Mouse (Mus musculus) embryonic facial prominence, embryonic 11.5 days (tissue): ENCODE results near the gene Plppr1. TPM values are rescaled to one million over a fixed set of nuclear protein-coding genes. Genes with fewer than 3 reads are reported as not detected.
"Not testable (repeated sequence)": the region's sequence is repeated elsewhere in the genome, so short reads cannot be mapped to it uniquely, and the experiment has no call there.

ENCODE experiments used
- ATAC-seq: fragments of 200-750 bp; cut with Nextera tagmentation; replicated peaks from 2 replicates; pipeline ENCODE4 v1.8.0; 2017; ENCODE audit warnings: low read depth; ENCODE audit not compliant: insufficient number of reproducible peaks, low FRiP score, low TSS enrichment
- DNase-seq: peaks from one replicate; pipeline ENCODE4 v3.0.0-alpha.2; 2015; ENCODE audit warnings: low spot score
- H3K27ac ChIP-seq: fragments of 300-500 bp; sonication (generic); replicated peaks from 2 replicates; pipeline ENCODE4 v1.5.1; 2014; ENCODE audit warnings: mild to moderate bottlenecking, low read depth, low read length, control low read depth
- H3K27me3 ChIP-seq: fragments of 300-500 bp; sonication (generic); 2 replicates; pipeline ENCODE4 v1.6.1; 2014; ENCODE audit warnings: mild to moderate bottlenecking, low read length, moderate library complexity, mixed read lengths; ENCODE audit not compliant: control insufficient read depth, insufficient read depth
- H3K36me3 ChIP-seq: fragments of 300-500 bp; sonication (generic); replicated peaks from 2 replicates; pipeline ENCODE4 v1.6.1; 2014; ENCODE audit warnings: low read depth, mild to moderate bottlenecking, low read length, moderate library complexity, mixed read lengths; ENCODE audit not compliant: control insufficient read depth, insufficient read depth
- H3K4me1 ChIP-seq: fragments of 300-500 bp; sonication (generic); 2 replicates; pipeline ENCODE4 v1.6.1; 2014; ENCODE audit warnings: low read length, mixed read lengths; ENCODE audit not compliant: control insufficient read depth, insufficient read depth
- H3K4me2 ChIP-seq: fragments of 300-500 bp; sonication (generic); 2 replicates; pipeline ENCODE4 v1.6.1; 2014; ENCODE audit warnings: low read depth, mild to moderate bottlenecking, control low read depth, low read length, moderate library complexity
- H3K4me3 ChIP-seq: fragments of 300-500 bp; sonication (generic); 2 replicates; pipeline ENCODE4 v1.5.1; 2014; ENCODE audit warnings: low read depth, low read length, control low read depth
- H3K9ac ChIP-seq: fragments of 300-500 bp; sonication (generic); replicated peaks from 2 replicates; pipeline ENCODE4 v1.6.1; 2014; ENCODE audit warnings: mild to moderate bottlenecking, control low read depth, low read length
- H3K9me3 ChIP-seq: fragments of 300-500 bp; sonication (generic); replicated peaks from 2 replicates; pipeline ENCODE4 v1.6.1; 2016; ENCODE audit warnings: mild to moderate bottlenecking, low read length, inconsistent platforms, mixed read lengths; ENCODE audit not compliant: control insufficient read depth
- WGBS: fragments of 180-500 bp; shearing (Covaris S2); extraction: QIAGEN DNeasy Blood & Tissue Kit; methylation state at CpG from one replicate; pipeline ENCODE4 v1.1.7; 2014; 5-methylcytosine and 5-hydroxymethylcytosine counted together
- polyA plus RNA-seq: library from polyadenylated mRNA; unstranded; fragments of >200 nt; fragmentation: Nextera tagmentation; extraction: Ambion mirVana; gene quantifications from 2 replicates; pipeline ENCODE4 v1.2.1, GENCODE M21; 2014

Gene Plppr1
- polyA plus RNA-seq, 1 experiment from 2014 or later: 3.8 TPM

DNA sequence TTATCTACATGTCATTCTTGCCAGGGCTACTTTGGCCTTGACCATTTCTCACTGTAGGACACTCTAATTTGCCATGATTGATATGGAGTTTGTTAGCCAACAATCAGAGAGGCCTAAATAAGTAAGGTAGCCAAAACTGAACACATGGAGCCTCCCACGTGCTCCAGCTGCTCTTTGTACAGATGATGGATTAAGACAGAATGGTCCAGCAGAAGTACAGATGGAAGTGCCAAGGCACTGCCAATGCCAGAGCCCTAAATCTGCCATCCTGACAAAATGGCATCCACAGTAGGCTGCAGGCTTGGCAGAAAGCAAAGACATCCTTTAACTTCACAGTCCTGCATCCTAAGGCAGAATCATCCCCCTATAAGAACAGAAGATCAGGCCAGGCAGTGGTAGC is 237.4 kb downstream of the Plppr1 start:
- H3K9ac ChIP-seq: no peak overlapping the region
- H3K36me3 ChIP-seq: no peaks in the 10 kb centered on the region
- no peaks in the 10 kb centered on the region for H3K4me1 ChIP-seq
- no peak overlapping the region for H3K27ac ChIP-seq
- 76% methylated on average over 1 of the region's 1 CpGs for WGBS
- H3K4me3 ChIP-seq: no peak overlapping the region
- H3K4me2 ChIP-seq: no peak overlapping the region
- no peaks in the 10 kb centered on the region for H3K27me3 ChIP-seq
- ATAC-seq (no peak), DNase-seq (no peak)
- H3K9me3 ChIP-seq: no peaks in the 10 kb centered on the region

GRCm38 (mm10) chr4:49299576-49299975 is 240.5 kb downstream of the Plppr1 start:
- Histone ChIP-seq H3K36me3 (no peaks in the 10 kb centered on the region), H3K4me1 (no peaks in the 10 kb centered on the region), H3K9ac (no peak overlapping the region), H3K27me3 (no peaks in the 10 kb centered on the region), H3K4me3 (no peak overlapping the region), H3K9me3 (no peaks in the 10 kb centered on the region), H3K27ac (no peak overlapping the region), H3K4me2 (no peak overlapping the region)
- DNase-seq: no peak
- WGBS: 48% methylated on average over 1 of the region's 1 CpGs
- ATAC-seq: no peak

DNA sequence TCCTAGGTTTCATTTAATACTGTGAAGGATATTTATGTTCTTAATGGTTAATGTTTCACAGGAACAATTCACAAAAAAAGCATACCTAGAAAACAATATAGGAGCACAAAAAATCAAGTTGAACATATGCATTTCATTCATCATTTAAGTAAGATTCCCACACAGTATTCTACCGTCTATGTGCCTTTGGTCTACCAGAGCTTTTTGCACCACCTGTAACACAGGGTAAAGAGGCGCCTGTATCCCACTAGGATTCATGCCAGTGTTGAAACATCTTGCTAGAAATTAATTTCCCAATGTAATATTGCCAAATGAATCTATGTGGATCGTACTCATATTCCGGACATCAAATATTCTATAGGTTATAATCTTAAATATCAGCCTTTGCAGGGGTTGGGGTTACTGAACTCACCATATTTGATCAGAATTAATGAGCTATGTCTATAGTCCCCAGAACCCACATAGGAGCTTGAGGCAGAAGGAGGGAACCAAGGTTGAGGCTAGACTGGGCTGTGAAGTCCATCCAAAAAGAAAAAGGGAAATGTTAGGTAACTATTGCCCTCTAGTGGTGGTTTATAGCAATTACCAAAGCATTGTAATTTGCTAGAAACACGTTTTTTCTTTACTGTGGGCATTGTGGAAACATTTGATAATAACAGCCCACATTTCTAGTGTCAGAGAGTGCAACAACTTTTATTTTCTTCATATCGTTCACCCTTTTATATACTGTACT is 263.0 kb downstream of the Plppr1 start:
- H3K27me3 ChIP-seq: no peaks in the 10 kb centered on the region
- H3K27ac ChIP-seq: no peak overlapping the region
- no peak overlapping the region for H3K4me2 ChIP-seq
- no peaks in the 10 kb centered on the region for H3K9me3 ChIP-seq
- H3K4me1 ChIP-seq: no peaks in the 10 kb centered on the region
- no peaks in the 10 kb centered on the region for H3K36me3 ChIP-seq
- no peak overlapping the region for H3K4me3 ChIP-seq
- peak; percentile 69 for DNase-seq
- ATAC-seq: no peak; the same call in 1 of the 2 replicates
- 54% methylated on average over 6 of the region's 6 CpGs for WGBS
- no peak overlapping the region for H3K9ac ChIP-seq

- not testable (repeated sequence) for H3K4me3 ChIP-seq, DNase-seq, H3K9ac ChIP-seq, H3K4me2 ChIP-seq, H3K27ac ChIP-seq, H3K9me3 ChIP-seq, H3K4me1 ChIP-seq, ATAC-seq, H3K27me3 ChIP-seq, H3K36me3 ChIP-seq
- 91% methylated on average over 3 of the region's 4 CpGs for WGBS
Observed at GRCm38 (mm10) chr4:49337949-49338348, 278.9 kb downstream of the Plppr1 start.

- H3K27me3 ChIP-seq, ATAC-seq, DNase-seq, H3K9me3 ChIP-seq, H3K27ac ChIP-seq, H3K36me3 ChIP-seq, H3K4me2 ChIP-seq, H3K4me3 ChIP-seq, H3K9ac ChIP-seq, H3K4me1 ChIP-seq: not testable (repeated sequence)
- WGBS: 77% methylated on average over 3 of the region's 3 CpGs
Observed at GRCm38 (mm10) chr4:49340091-49340490, 281.0 kb downstream of the Plppr1 start.

DNA sequence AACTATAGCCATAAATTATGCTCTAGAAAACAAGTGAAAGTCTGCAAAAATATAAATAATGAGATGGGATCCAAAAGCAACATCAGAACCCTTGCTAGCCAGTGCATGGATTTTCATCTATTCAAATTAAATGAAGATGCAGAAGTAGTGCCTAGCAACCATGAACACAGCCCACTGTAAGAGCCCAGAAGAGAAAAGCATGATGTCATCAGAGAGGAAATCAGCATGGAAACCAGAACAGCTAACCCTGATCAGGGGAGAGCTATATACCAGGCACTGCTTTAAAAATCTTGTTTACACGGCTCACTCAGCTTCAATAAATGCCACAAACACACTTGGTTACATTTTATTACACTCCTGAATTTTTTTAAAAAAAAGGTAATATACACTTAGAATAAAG is 288.9 kb downstream of the Plppr1 start:
- not testable (repeated sequence) for H3K9ac ChIP-seq, H3K4me1 ChIP-seq, DNase-seq, H3K36me3 ChIP-seq, H3K4me3 ChIP-seq, H3K9me3 ChIP-seq, H3K4me2 ChIP-seq, H3K27ac ChIP-seq, ATAC-seq, H3K27me3 ChIP-seq
- 80% methylated on average over 1 of the region's 1 CpGs for WGBS

GRCm38 (mm10) chr4:49348677-49349076 is 289.6 kb downstream of the Plppr1 start:
- Histone ChIP-seq H3K9ac (no peak overlapping the region), H3K27ac (no peak overlapping the region), H3K4me1 (no peaks in the 10 kb centered on the region), H3K27me3 (no peaks in the 10 kb centered on the region), H3K36me3 (no peaks in the 10 kb centered on the region), H3K9me3 (no peaks in the 10 kb centered on the region), H3K4me3 (no peak overlapping the region), H3K4me2 (no peak overlapping the region)
- 38% methylated on average over 2 of the region's 2 CpGs for WGBS
- no peak for DNase-seq
- ATAC-seq: no peak

DNA sequence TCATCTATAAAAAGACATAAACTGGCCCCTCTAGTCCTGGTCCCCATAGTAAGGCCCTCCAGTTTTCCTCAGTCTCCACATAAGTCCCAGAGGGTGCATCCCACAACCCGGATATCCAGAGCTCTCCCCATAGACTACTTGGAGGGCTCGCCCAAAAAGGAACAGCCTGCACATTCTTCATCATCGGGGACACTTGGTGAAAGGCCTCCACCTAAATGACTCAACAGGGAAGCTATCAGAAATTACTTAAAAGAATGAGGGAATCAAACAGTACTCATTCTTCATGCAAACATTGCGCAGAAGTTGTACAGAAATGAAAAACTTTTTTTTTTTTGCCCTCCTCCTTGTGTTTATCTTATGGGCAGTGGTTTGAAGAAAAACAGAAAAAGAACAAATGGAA is 291.4 kb downstream of the Plppr1 start:
- DNase-seq (no peak), ATAC-seq (no peak)
- Histone ChIP-seq H3K4me1 (no peaks in the 10 kb centered on the region), H3K27ac (no peak overlapping the region), H3K9ac (no peak overlapping the region), H3K4me3 (no peak overlapping the region), H3K4me2 (no peak overlapping the region), H3K36me3 (no peaks in the 10 kb centered on the region), H3K9me3 (no peaks in the 10 kb centered on the region), H3K27me3 (no peaks in the 10 kb centered on the region)
- 92% methylated on average over 4 of the region's 4 CpGs for WGBS
